ENCODE assay signal across 8 mouse cellular contexts in genomic region chr5:136953015-136953414, GRCm38 (mm10). TPM values are rescaled to one million over a fixed set of nuclear protein-coding genes. Genes with fewer than 3 reads are reported as not detected.
DNase-seq lines count a peak whose midpoint lies in the region; ATAC-seq and TF ChIP-seq lines count a peak whose summit lies in the region.

Fis1 (plus strand) TSS chr5:136953275.

- under 1% methylated on average over 23 of the region's 23 CpGs for WGBS in hindbrain, embryonic 10.5 days
- 0% methylated on average over 23 of the region's 23 CpGs for WGBS in lung, postnatal 0 days

- peak within 1 kb of the TSS; percentile 71 for H3K4me2 ChIP-seq in lung, postnatal 0 days (replicated peaks; ENCODE audit: low read depth, low read length)

- no peaks in the 10 kb centered on the region for H3K27me3 ChIP-seq in hindbrain, embryonic 10.5 days (ENCODE audit: insufficient read depth, poor library complexity, severe bottlenecking)
- no peaks in the 10 kb centered on the region for H3K27me3 ChIP-seq in lung, postnatal 0 days (replicated peaks; ENCODE audit: insufficient read depth, low read length)

- H3K9ac ChIP-seq in lung, postnatal 0 days (replicated peaks; ENCODE audit: low read depth): peak within 1 kb of the TSS; percentile 64

- peak within 1 kb of the TSS; percentile 81 for H3K4me3 ChIP-seq in hindbrain, embryonic 10.5 days
- peak within 1 kb of the TSS; percentile 65 for H3K4me3 ChIP-seq in lung, postnatal 0 days (ENCODE audit: low read depth, low read length)

- peaks cover 26% of the 10 kb centered on the region for H3K36me3 ChIP-seq in hindbrain, embryonic 10.5 days
- H3K36me3 ChIP-seq in lung, postnatal 0 days (ENCODE audit: insufficient read depth, low read length): no peaks in the 10 kb centered on the region

- no peak for TF ChIP-seq EP300 in lung, postnatal 0 days (IDR thresholded peaks at IDR 0.05)

- peaks cover 20% of the 10 kb centered on the region for H3K4me1 ChIP-seq in hindbrain, embryonic 10.5 days (replicated peaks)
- H3K4me1 ChIP-seq in lung, postnatal 0 days (ENCODE audit: insufficient read depth, low read depth, low read length): peaks cover 5% of the 10 kb centered on the region

- DNase-seq in MEL-GATA-1-ER (ENCODE audit: extremely low read depth, low read depth): peak; percentile 91
- peak; percentile 94 for DNase-seq in cerebellum, adult 8-10 months
- peak; percentile 98 for DNase-seq in hindbrain, embryonic 10.5 days (ENCODE audit: low spot score)
- peak; percentile 97 for DNase-seq in layer of hippocampus, adult 9-11 months
- DNase-seq in lung, postnatal 0 days (ENCODE audit: low spot score): peak; percentile 99
- peak; percentile 91 for DNase-seq in ovary, postnatal 14 days (ENCODE audit: low spot score)
- DNase-seq in thymus, postnatal 14 days: peak; percentile 87

- H3K27ac ChIP-seq in hindbrain, embryonic 10.5 days: peak within 1 kb of the TSS; percentile 89
- peak within 1 kb of the TSS; percentile 85 for H3K27ac ChIP-seq in lung, postnatal 0 days (ENCODE audit: low read length)

- no peak; the same call in none of the 2 replicates for TF ChIP-seq CTCF in lung, postnatal 0 days (IDR thresholded peaks at IDR 0.05)

- H3K9me3 ChIP-seq in hindbrain, embryonic 10.5 days: no peaks in the 10 kb centered on the region
- H3K9me3 ChIP-seq in lung, postnatal 0 days (ENCODE audit: low read length): no peaks in the 10 kb centered on the region

- peak; percentile 98 for ATAC-seq in frontal cortex, adult (ENCODE audit: low TSS enrichment)
- ATAC-seq in lung, postnatal 0 days: peak; percentile 100

RNA-seq across cellular contexts. Expression of gene Fis1, which starts in this region (rescaled TPM):
- polyA plus RNA-seq in hindbrain, embryonic 10.5 days (2016; fragmentation: Nextera tagmentation; extraction: Ambion mirVana): 294 and 365 TPM in 2 replicates
- 318 and 358 TPM in 2 replicates for polyA plus RNA-seq in lung, postnatal 0 days (2015; fragmentation: Nextera tagmentation; extraction: Ambion mirVana)

Comparison
In these comparisons a context has a peak if more than half of its experiments do, and no peak if none do; other contexts are left out.
1. Peak in every context shown above with its lines: DNase-seq, ATAC-seq, H3K4me3 ChIP-seq and H3K27ac ChIP-seq.